Mouse (Mus musculus) adrenal gland, postnatal 10 days (tissue): ENCODE measurements at regions not wholly inside any gene's neighbourhood (a gene's known extent, or its start where the extent isn't known, plus 50 kb on each side); places are given as distances from the start of the nearest gene placed in this dataset.
A peak's percentile ranks its signal among the peaks of the same experiment; 100 is the strongest.

Experiments used
- DNase-seq: peaks from one replicate; pipeline ENCODE4 v3.0.0; 2021; ENCODE audit warnings: mixed read lengths

DNA sequence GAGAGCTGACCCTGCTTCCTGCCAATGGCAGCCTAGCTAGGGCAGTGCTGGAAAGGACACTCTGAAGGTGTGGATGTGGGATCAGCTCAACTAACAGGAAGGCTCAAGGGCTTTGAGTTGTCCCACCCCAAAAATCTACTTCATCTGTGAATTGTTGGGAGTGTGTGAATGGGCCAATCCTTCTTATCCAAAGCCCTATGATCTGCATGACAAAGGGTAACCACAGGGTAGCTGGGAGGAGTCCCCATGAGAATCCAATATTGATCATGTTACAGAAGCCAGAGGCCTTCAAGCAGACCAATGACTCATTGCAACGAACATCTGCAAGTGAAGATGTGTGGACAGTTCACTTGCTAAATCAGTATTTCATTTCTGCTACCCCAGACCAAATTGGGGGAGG, 51.1 kb upstream of the Adra1b start:
- no peak for DNase-seq

DNA sequence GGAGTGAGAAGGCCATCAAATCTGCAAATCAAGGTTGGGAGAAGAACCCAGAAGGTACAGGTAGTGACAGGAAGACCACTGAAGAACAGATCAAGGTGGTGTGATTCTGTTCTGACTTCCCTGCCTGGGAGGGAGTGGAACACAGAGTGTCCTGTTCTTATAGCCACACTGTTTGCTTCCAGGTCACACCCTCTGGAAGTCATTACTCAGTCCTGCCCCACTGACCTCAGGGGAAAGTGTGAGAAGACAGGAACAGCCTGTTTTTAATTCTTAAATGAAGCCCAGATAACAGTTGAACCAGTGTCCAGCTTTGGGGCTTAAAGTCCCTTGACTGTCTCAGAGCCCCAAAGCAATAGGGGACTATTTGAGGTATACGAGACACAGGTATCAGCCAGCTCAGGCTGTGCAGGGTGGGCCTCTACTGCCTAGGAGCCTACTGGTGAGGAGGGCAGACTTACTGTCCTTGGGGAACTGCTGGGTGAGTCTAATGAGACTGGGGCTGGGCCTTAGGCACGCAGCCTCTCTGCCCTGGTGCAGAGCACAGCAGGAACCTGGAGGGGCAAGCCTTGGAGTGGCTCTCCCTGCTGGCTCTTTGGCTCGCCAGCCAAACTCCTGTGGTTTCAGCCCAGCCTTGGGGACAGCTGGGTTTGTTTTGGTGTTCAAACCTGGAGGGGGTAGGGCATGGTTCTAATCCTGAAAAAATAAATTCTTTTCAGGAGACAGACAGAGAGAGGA, 57.4 kb upstream of the Adra1b start:
- peak; percentile 16 for DNase-seq

DNA sequence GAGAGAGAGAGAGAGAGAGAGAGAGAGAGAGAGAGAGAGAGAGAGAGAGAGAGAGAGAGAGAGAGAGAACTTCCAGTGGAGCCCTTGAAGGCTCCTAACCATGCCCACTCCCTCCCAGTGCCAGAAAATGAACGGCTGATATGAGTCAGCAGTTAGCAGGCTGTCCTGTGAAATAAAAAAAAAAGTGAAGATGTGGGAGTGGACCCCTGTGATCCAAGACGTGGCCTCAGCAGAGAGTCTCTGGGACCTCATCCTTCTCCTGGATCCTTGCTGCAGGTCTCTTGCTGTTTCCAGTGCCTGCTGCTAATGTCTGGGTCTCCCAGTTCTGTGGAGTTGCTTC, 57.9 kb upstream of the Adra1b start:
- DNase-seq, result no peak

DNA sequence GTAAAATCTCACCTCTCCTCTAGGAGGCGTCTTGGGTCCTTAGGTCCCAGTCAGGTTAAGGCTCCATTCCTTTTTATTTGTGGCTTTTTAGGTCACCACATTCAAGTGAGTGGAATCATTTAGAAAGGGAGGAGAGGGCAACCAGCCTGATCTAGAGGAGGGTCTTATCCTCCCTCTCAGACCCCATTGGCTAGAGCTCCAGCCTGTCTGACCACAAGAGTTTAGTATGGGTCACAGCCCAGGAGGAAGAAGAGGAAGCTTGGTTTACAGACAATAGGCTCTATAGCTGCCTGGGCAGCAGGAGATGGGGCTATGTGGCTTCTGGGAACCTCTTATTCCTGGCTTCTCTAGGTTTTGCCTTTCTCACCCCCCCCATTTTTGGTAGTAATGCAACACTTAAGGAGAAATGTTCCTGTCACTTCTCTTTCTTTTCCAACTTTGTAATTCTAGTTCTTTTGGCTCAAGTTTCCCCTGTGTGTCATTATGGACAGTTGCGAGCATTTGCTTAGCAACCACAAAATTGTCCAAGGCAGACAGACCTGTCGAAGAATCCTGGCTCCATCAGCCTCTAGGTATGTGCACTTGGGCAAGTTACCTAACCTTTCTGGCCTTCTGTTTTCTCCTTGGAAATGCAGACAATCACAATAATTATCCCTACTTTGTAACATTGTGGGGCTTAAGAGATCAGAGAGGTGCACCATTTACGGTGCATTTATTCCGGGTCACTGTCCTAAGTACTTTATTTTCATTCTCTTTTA, 59.5 kb upstream of the Adra1b start:
- DNase-seq, result no peak

DNA sequence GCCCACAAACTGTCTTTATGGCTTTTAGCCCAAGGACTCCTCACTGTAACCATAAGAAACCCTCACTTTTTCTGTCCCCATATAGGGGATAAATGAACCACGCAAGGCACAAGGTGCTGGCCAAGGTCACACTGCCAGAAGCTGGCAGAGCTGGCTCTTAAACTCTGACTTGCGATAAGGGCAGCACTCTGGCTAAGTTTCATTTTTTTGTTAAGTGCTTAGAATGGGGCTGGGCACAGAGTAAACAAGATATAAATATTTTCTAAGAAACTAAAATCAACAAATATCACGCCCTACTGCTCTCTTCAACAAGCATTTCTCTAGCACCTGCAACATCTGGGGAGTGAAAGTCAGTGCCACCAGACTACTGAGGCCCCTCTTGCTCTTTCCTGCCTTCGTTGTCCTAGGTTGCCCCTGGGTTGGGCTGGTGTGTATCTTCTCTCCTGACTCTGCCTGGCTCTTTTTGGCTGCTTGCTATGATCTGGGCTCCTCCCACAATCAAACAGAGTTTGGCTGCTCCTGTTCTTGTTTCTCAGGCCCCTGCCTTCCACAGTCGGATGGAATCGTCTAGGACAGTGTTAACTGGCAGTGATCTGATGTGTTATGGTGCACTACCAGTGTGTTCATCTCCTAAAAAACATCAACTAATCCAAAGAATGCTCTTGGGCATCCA, 60.5 kb upstream of the Adra1b start:
- peak; percentile 25 for DNase-seq

DNA sequence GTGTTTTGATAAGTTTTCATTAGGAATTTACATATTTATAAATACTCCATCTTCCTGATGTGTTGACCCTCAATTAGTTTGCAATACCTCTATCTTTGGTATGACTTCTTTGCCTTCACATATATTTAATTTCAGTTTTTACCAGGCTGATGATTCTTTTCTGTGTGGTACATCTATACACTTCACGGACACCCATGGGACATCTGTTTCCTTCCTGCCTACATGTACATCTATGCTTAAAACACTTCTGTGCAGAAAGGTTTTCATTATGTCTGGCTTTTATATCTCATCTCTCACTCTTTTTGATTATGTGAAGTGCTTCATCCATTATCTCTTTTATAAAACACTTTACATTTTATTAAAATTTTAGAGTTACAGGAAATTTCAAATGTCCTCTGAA, 66.8 kb upstream of the Adra1b start:
- DNase-seq, result no peak

DNA sequence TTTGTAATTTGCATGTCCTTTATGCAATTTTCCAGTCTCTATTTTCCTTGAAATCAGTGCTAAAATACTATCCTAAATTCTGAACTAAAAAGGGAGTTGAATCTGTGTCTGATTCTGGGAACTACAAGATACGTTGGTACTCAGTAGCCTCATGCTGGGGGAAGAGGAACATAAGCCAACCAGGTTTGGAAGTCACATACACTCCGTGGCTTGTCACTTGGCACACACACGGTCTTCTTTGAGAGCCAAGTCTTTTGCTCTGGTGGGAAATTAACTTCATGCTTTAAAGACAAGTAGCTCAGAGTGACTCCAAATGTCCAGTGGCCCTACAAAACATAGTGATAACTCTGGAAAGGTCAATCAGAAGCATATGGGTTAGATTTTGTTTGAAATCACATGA, 70.9 kb upstream of the Adra1b start:
- DNase-seq, result no peak

DNA sequence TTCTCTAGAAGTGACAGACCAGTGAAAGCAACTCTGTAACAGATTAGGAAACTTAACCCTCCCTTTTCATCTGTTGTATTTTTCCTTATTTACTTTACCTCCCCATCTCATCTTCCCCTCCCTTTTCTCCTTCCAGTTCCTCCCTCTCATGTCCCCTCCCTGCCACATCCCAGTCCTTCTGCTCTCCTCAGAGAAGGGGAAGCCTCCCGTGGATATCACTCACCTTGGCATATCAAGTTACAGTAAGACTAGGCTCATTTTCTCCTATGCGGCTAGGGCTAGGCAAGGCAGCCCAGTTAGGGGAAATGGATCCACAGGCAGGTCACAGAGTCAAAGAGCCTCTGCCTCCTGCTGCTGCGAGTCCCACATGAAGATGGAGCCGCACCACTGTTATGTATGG, 75.0 kb upstream of the Adra1b start:
- DNase-seq, result no peak

DNA sequence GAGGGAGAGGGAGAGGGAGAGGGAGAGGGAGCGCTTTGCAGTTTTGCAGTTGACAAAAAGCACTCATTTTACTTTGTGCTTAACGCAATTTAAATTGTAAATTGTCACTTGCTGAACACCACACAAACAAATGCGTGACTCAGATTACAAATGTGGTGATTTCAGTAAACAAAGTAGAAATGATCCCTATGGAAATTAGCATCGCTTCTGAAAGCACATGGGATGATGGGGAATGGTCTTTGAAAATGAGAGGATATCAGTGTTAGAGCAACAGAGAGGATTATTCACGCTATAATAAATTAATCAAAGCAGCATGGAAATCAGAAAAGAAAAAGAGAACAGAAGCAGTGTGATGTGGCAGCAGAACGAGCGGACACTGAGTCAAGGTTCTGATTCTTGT, 78.4 kb upstream of the Adra1b start:
- DNase-seq, result no peak

DNA sequence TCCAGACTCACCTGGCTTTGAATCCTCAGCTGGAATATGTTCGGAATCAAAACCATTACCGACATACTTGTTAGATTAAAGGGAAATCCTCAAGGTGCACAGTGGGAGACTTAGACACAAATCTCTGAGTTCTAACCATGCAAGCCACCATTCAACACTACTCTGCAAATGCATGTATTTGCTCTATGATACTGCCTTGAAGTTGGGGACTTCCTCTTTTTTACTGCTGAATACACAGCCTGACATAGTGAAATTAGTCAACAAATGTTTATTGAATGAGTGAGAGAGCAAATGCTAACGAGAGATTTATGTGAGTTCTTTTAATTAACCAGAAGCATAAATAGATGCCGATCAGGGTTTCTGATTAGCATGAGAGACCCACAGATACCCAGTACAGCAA, 79.4 kb upstream of the Adra1b start:
- DNase-seq, result no peak

DNA sequence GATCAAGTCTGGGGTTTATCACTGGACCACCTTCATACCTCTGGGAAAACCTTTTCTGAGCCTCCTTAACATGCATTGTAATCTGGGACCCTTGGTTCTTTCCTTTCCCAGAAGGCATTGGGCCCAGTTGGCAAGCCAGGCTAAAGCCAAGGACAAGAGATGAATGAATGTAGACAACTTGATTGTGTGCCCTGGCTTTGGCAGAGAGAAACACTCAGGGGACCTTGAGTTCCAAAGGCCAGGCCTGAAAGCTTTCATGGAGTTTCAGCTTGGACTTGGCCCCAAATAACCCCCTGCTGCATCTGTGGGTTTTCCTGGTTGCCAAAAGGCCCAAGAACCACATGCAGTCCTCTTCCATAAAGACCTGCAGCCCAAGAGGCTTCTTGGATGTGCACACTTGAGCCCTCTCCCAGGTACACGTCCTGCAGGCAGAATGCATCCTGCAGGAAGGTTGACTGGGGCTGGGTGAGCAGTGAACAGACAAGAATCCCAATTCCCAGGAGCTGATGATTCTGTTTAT, 89.0 kb upstream of the Adra1b start:
- DNase-seq, result peak; percentile 66

DNA sequence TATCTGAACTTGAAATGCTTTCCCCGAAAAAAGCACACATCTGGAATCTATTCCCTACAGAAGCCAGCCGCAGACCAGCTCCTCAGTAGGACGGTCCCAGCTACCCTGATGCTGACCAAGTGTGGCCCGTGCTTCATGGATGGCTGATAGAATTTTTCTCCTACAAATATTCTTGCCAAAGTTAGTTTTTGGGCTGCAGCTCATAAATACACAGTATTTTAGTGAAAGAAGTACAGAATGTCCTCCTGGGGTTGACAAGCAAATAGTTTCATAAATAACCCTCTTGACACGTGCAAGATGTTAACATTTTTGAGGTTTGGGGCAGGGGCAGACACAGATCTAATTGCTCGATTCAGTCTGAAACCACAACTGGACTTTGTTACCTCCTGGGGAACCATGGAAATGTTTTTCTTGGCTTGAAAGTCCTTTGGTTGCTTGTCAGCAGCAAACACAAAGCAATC, 91.0 kb upstream of the Adra1b start:
- DNase-seq, result no peak

DNA sequence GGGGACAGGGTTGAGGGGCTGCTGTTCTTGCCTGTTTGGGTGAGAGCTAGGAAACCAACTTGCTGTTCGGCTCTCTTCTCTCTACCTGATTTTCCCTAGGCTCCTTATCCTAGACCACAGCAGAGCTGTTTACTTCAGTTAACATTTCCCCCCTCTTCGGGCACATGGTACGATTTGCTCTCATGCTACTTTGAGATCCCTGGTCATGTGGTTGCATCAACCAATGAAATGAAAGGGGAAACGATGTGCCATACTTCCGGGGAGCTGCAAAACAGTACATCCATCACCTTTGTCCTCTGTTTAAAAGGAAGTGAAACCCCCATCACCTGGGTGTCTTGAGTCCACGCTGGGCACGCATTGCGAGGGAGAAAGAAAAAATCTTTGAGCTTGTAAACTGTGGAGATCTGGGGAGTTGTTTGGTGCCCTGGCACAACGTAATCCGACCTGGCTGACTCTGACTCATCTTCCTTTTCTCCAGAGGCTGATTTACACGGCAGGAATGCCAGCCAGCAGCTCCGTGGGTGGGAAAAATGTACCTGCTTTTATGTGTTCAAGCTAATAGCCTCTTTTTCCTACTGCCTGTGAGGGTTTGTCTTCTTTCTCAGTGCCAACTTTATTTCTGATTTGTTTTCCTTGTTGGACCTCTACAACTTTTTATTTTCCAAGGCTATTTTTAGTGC, 97.2 kb upstream of the Adra1b start:
- DNase-seq, result no peak

DNA sequence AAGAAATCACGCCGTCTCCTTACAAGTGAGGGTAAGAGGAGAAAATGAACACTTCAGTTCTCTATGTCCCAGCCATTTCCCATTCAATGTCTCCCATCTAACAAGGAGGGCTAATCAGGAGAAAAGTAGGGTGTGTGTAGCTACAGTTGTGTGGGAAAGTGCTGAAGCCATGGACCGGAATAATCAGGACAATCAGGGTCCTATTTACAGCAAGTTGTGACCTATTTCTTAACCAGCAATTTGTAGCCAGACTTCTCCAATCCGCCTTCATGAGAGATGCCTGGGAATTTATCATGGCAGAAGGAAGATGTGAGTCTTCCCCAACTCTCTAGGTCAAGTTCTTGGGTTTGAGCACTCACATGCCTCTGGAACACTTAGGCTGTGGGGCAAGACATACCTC, 99.0 kb upstream of the Adra1b start:
- no peak for DNase-seq

DNA sequence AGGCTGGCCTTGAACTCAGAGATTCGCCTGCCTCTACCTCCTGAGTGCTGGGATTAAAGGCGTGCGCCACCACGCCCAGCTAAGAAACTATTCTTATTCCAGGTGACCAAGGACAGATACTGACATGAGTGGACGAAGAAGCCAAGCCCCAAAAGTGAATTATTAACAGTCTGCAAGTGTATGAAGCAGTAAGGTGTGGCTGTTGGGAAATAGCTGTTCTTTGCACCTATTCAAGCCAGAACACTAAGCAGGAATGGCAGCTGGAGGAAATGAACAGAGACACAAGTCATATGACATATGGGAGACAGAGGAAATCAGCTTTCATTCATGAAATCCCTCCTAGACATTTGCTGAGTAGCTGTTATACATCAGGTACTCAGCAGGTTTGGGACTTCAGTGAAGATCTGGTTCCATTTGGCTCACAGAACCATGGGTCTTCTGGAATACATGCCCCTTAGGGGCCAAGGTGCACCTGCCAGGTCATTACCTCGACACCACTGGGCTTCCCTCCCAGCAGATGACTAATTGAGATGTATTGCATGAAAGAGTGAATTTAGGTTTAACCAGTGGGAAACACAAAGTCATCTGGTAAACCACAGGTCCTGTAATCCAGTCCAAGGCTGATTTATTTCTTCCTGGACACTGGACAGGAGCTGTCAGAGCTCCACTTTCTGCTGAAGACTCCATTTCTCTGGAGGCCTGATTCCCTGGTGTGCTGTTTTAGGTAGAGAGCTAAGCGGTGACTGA, 101.0 kb upstream of the Adra1b start:
- DNase-seq, result no peak

DNA sequence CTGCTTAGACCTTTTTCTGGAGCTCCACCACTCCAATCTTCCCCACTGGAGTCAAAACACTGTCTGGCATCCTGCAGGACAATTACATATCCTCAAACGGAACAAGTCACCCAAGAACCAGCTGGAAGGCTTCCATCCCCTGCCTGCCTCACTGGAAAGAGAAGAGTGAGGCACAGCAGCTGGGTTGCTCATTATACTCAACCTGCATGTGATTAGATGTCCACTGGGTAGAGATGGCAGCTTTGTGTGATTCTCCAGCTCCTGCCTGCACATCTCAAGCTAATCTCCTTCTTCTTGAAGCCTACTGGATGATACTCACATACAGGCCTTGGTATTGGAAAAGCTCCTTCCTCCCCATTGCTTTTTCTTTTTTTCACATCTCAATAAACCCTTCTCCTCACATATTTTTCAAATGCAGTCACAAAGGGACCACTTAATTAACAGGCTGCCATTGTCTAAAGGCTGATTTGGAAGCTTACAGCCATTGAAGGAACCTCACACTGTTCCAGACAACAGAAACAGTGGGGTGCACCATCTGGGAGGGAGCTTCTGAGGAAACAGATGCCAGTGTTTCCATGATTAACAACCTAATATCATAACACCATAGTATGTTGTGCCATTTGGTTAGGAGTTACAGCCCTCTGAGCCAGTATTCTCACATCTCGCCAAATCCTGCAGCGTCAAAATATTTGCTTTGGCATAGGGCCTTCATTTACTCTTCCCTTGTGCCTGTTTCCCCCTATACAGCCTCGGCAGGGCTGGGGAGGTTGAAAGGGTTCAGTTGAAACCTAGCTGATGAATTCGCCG, 101.9 kb upstream of the Adra1b start:
- peak; percentile 23 for DNase-seq

DNA sequence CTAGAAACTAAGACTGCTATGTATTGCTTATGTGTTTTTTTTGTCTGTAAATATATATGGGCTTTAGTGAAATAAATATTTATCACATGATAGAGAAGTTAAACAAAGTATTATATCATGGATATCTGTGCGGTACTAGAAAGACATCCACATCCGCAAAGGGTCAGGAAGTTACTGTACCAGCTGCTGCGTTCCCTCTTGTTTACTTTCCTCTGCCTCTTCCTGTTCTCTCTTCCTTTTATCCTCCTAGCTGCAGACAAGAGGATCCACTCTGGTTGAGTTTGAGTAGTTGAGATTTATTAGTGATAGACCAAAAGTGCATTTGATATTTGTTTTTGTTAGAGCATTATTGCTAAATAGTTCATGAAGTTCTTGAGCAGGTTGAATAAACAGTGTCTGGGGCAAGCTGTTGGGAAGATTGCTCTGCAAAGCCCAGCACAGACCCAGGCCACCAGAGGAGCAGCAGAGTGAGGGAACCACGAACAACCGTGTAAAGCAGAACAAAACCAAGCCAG, 106.6 kb upstream of the Adra1b start:
- DNase-seq, result no peak

DNA sequence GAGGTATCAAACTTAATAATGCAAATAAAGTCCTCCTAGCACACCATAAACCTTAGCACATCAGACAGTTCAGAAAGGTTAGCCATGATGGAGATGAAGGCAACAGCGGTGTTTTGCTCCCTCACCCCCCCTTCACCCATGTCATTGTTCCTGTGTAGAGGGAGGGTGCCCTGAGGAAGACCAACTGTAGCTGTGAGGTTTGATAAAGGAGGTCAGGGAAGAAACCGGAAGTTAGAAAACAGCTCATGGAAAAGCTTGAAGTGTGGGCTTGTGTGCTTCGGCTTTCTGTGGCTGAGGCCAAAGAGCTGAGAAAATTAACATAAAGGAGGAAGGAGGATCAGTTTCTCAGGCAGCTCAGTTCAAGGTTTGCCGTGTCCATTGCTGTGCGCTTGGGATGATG, 111.3 kb upstream of the Adra1b start:
- DNase-seq, result no peak

DNA sequence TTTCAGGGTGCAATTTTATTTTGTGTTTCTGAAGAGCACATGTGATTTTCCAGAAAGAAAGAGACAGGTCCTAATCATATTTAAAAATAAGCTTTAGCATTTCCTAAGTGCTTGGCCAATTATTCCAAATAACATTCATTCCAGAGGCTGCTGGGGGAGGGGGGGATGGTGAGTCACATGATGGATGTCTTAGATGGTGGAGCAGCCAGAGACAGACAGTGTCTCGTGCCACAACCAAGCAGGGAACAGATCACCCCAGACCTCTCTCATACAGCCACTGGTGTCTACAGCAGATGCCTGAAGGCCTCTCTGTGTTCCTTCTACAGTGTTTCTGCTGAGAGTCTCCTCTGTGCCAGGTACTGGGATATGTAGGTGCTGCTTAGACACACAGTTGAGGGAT, 112.8 kb upstream of the Adra1b start:
- DNase-seq, result peak; percentile 23

DNA sequence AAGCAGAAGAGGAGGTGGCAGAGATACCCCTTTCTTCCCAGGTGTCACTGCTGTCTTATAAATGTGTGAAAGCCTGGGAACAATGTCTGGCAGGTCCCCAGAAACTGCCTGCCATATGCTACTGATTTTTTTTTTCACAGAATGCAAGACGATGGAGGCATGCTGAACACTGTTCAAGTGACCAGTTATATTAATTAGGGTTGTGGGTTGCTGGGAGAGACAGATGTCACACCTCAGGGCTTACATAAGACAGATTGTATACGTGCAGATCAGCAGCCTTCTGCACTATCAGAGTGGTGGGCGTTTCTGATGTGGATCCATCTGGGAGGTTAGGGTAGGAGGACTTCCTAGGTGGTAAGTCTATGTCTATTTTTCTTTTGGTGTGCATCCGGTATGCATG, 120.6 kb upstream of the Adra1b start:
- DNase-seq, result no peak

DNA sequence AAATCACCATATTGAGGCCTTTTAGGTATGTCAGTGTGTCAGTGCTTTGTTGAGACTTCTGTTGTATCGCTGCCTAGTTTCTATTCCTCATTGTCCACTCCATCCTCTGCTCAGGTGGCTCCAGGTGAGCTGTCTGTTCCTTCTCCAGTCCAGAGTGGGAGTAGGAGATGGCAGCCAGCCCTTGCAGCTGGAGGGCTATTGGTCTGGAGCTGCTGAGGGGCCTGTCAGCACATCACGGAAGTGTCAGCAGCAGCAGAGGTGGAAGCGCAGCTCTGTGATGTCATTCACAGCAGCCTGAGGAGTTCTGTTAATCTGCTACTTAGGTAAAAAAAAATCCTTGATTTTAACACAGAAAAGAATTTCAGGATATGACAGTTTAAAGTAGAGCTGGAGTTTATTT, 126.0 kb upstream of the Adra1b start:
- DNase-seq, result no peak
